Mouse (Mus musculus) kidney, embryonic 16.5 days (tissue): ENCODE measurements at regions not wholly inside any gene's neighbourhood (a gene's known extent, or its start where the extent isn't known, plus 50 kb on each side); places are given as distances from the start of the nearest gene placed in this dataset.

Experiments used
- ATAC-seq: fragments of 200-750 bp; cut with Nextera tagmentation; 2 replicates; pipeline ENCODE4 v1.8.0; 2017; ENCODE audit warnings: moderate TSS enrichment; ENCODE audit not compliant: low FRiP score, low TSS enrichment
- H3K27ac ChIP-seq: fragments of 300-500 bp; sonication (generic); 2 replicates; pipeline ENCODE4 v1.5.1; 2014; ENCODE audit warnings: low read length
- H3K27me3 ChIP-seq: fragments of 300-500 bp; sonication (generic); 2 replicates; pipeline ENCODE4 v1.6.1; 2014; ENCODE audit warnings: low read length, control low read depth, mixed read lengths; ENCODE audit not compliant: insufficient read depth
- H3K36me3 ChIP-seq: fragments of 300-500 bp; sonication (generic); 2 replicates; pipeline ENCODE4 v1.6.1; 2014; ENCODE audit warnings: low read length, control low read depth, mixed read lengths; ENCODE audit not compliant: insufficient read depth
- H3K4me1 ChIP-seq: fragments of 300-500 bp; sonication (generic); 2 replicates; pipeline ENCODE4 v1.6.1; 2014; ENCODE audit warnings: low read length, control low read depth, mixed read lengths; ENCODE audit not compliant: insufficient read depth
- H3K4me2 ChIP-seq: fragments of 300-500 bp; sonication (generic); replicated peaks from 2 replicates; pipeline ENCODE4 v1.6.1; 2014; ENCODE audit warnings: low read depth, low read length
- H3K4me3 ChIP-seq: fragments of 300-500 bp; sonication (generic); 2 replicates; pipeline ENCODE4 v1.5.1; 2014; ENCODE audit warnings: mild to moderate bottlenecking, low read length
- H3K9ac ChIP-seq: fragments of 300-500 bp; sonication (generic); replicated peaks from 2 replicates; pipeline ENCODE4 v1.6.1; 2014; ENCODE audit warnings: low read length
- H3K9me3 ChIP-seq: fragments of 300-500 bp; sonication (generic); 2 replicates; pipeline ENCODE4 v1.6.1; 2016; ENCODE audit warnings: low read length, control low read depth
- WGBS: fragments of 180-500 bp; shearing (Covaris S2); extraction: QIAGEN DNeasy Blood & Tissue Kit; methylation state at CpG from one replicate; pipeline ENCODE4 v1.1.7; 2014; 5-methylcytosine and 5-hydroxymethylcytosine counted together

DNA sequence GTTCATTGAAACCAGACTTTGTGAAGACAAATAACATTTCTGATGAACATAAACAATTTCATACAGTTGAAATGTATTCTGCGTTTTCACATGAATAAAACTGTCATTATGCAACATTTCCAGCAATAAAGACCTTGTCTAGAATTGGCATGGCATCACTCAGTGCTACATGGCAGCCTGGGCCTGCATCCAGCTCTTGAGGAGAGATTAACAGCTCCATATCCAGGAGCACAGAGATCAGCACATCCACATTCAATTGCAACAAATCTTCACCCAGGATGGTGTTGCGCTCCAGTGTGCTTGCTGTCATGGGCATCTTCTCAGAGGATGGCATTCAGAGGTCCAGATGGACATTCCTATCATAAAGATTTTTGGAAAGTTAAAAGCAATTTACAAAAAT, 196.7 kb upstream of the Tmem161b start:
- no peaks in the 10 kb centered on the region for H3K36me3 ChIP-seq
- no peak overlapping the region for H3K9ac ChIP-seq
- 88% methylated on average over 2 of the region's 2 CpGs for WGBS
- H3K4me2 ChIP-seq, result no peak overlapping the region
- H3K4me1 ChIP-seq, result 0 out of 2 replicates have a peak, but pooled peaks cover 4% of the 10 kb centered on the region
- H3K4me3 ChIP-seq, result no peak overlapping the region
- H3K27ac ChIP-seq, result no peak overlapping the region
- no peak for ATAC-seq
- no peaks in the 10 kb centered on the region for H3K9me3 ChIP-seq
- H3K27me3 ChIP-seq, result no peaks in the 10 kb centered on the region

DNA sequence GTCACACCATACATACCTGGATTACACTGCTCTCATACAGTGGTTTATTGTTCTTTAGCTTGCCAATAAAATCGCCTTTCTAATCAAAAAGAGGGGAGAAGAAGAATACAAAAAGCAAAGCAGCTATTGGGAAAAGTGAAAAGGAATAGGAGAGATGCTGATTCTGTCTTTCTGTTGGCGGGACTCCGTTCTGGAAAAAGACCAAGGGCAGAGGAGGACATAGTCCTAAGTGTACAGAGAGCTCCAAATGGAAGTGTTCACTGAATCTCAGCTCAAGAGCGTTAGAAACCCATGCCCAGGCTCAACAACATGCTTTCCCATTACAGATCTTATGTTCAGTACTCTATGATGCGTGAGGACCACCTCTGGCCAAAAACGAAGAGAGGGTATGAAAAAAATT, 174.4 kb upstream of the Tmem161b start:
- 86% methylated on average over 6 of the region's 6 CpGs for WGBS

DNA sequence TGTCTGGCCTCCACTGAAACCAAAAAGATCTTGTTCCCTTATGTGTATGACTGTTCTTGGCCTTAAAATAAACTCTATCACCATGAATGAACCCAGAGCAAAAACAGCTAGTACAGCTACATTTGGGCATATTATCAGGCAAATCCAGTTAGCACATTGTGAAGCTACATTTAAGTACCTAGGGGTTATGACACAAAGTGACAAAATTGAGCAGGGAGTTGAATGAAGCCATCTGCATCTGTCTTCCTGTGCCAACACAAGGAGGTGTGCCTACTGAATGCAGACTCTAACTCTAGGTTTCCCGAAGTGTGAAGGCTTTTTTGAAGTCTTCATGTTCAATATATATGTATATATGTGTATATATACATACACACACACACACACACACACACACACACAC, 169.9 kb upstream of the Tmem161b start:
- no peak overlapping the region for H3K27ac ChIP-seq
- no peaks in the 10 kb centered on the region for H3K27me3 ChIP-seq
- no peaks in the 10 kb centered on the region for H3K36me3 ChIP-seq
- ATAC-seq, result no peak
- 72% methylated on average over 1 of the region's 1 CpGs for WGBS
- H3K4me2 ChIP-seq, result no peak overlapping the region
- no peak overlapping the region for H3K4me3 ChIP-seq
- no peaks in the 10 kb centered on the region for H3K9me3 ChIP-seq
- H3K4me1 ChIP-seq, result no peaks in the 10 kb centered on the region
- no peak overlapping the region for H3K9ac ChIP-seq

More for the DNA sequence above, 174.4 kb upstream of the Tmem161b start:
- H3K9me3 ChIP-seq, result no peaks in the 10 kb centered on the region
- H3K36me3 ChIP-seq, result no peaks in the 10 kb centered on the region
- H3K4me3 ChIP-seq, result no peak overlapping the region
- H3K4me1 ChIP-seq, result no peaks in the 10 kb centered on the region
- H3K27me3 ChIP-seq, result no peaks in the 10 kb centered on the region
- no peak overlapping the region for H3K27ac ChIP-seq
- H3K9ac ChIP-seq, result no peak overlapping the region
- no peak overlapping the region for H3K4me2 ChIP-seq
- no peak for ATAC-seq

DNA sequence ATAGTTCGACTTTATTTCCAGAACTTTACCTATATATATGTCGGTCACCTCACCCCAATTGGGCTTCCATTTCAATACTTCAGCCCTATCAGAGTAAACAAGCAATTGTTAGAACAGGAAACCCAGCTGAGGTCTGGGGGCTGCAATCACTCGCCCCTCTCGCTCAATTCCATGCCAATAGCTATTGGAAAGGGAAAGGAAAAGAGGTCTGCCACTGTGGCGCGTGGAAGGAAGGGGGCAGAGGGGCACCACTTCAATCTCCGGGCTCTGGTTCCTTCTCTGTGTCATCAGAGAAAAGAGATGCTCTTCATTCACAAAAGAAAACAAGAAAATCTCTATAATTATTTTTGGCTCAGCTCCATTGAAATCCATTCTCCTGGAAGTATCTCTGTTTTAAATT, 167.1 kb upstream of the Tmem161b start:
- H3K27me3 ChIP-seq, result no peaks in the 10 kb centered on the region
- H3K9ac ChIP-seq, result no peak overlapping the region
- H3K4me3 ChIP-seq, result no peak overlapping the region
- 68% methylated on average over 7 of the region's 7 CpGs for WGBS
- peaks cover 11% of the 10 kb centered on the region for H3K4me1 ChIP-seq
- H3K27ac ChIP-seq, result no peak overlapping the region
- H3K9me3 ChIP-seq, result no peaks in the 10 kb centered on the region
- no peak overlapping the region for H3K4me2 ChIP-seq
- ATAC-seq, result no peak
- no peaks in the 10 kb centered on the region for H3K36me3 ChIP-seq

DNA sequence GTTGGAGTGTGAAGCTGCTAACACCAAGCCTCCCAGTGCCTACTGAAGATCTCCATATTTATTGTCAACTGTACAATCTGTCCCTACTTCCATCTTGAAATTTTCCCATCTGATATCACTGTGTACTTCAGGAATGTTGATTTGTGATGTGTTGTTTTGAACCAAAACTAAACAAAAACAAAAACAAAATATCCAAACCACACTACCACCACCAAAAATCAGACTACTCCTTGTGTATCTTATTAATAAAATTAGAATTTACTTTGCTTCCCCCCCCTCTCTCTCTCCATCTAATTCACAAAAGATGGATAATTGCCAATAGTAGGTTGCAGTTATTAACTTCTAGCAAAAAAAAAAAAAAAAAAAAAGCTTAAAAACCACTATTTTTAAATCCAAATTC, 166.5 kb upstream of the Tmem161b start:
- Histone ChIP-seq H3K36me3 (no peaks in the 10 kb centered on the region), H3K9me3 (no peaks in the 10 kb centered on the region), H3K27ac (no peak overlapping the region), H3K27me3 (no peaks in the 10 kb centered on the region), H3K9ac (no peak overlapping the region), H3K4me2 (no peak overlapping the region), H3K4me3 (no peak overlapping the region), H3K4me1 (peaks cover 14% of the 10 kb centered on the region)
- no peak for ATAC-seq

DNA sequence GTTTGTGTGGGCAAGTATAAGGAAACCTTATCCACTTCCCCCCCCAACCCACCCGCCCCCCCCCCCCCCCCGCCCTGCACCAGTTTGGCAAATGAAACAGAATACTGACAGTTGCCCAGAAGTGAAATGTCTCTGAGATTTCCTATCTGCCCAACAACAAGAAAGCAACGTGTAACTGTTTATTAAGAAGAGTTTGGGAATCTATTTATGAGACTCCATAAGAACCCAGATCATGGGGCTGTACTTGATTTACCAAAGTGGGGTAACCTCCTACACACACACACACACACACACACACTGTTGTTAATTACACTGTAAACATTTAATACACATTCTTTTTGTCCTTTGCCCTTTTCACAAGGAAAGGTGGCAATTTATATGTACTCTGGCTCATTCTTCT, 165.6 kb upstream of the Tmem161b start:
- no peak overlapping the region for H3K4me2 ChIP-seq
- H3K27ac ChIP-seq, result no peak overlapping the region
- peaks cover 14% of the 10 kb centered on the region for H3K4me1 ChIP-seq
- no peaks in the 10 kb centered on the region for H3K27me3 ChIP-seq
- H3K36me3 ChIP-seq, result no peaks in the 10 kb centered on the region
- WGBS, result 43% methylated on average over 3 of the region's 3 CpGs
- no peaks in the 10 kb centered on the region for H3K9me3 ChIP-seq
- no peak for ATAC-seq
- H3K4me3 ChIP-seq, result no peak overlapping the region
- H3K9ac ChIP-seq, result no peak overlapping the region

DNA sequence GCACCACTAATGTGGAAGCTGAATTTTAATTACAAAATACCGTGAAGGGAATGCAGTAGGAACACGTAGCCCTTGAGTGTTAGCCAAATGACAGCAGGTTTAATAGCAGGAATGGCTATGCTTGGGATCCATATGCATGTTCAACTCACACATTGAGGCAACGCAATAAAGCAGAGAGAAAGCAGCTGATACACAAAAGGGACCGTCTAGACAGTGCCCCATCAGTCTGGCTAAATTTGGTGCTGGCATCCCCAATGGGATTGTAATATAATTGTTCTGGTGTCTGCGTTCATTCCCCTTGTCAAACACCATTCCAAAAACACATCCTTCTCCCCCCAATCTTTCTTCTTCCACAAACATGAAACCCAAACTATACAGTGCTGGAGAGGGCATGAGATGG, 165.1 kb upstream of the Tmem161b start:
- no peak overlapping the region for H3K4me2 ChIP-seq
- no peak overlapping the region for H3K9ac ChIP-seq
- no peak overlapping the region for H3K4me3 ChIP-seq
- no peaks in the 10 kb centered on the region for H3K36me3 ChIP-seq
- ATAC-seq, result peak; percentile 27; the same call in 1 of the 2 replicates
- no peak overlapping the region for H3K27ac ChIP-seq
- peaks cover 16% of the 10 kb centered on the region for H3K4me1 ChIP-seq
- no peaks in the 10 kb centered on the region for H3K9me3 ChIP-seq
- 63% methylated on average over 5 of the region's 5 CpGs for WGBS
- H3K27me3 ChIP-seq, result no peaks in the 10 kb centered on the region

DNA sequence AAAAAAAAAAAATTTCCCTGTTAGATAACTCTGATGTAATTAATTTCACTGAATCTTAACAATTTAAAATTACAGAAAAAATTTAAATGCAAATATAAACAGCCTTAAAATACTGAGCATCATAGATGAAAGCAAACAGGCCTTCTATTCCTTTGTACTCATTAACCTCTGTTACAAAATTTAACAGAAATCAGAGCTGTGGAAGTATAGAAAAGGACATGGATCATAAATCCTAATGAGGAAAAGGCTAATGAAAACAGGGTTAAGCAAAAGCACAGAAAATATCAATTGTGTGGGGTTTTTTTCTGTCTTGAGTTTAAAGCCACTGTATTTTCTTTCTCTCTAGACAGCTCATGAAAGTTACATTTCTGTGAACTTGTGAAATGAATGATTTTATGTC, 164.6 kb upstream of the Tmem161b start:
- H3K9ac ChIP-seq, result no peak overlapping the region
- H3K4me3 ChIP-seq, result no peak overlapping the region
- H3K27me3 ChIP-seq, result no peaks in the 10 kb centered on the region
- ATAC-seq, result peak; percentile 56; the same call in 1 of the 2 replicates
- H3K9me3 ChIP-seq, result no peaks in the 10 kb centered on the region
- no peak overlapping the region for H3K27ac ChIP-seq
- H3K4me2 ChIP-seq, result no peak overlapping the region
- peaks cover 17% of the 10 kb centered on the region for H3K4me1 ChIP-seq
- no peaks in the 10 kb centered on the region for H3K36me3 ChIP-seq

DNA sequence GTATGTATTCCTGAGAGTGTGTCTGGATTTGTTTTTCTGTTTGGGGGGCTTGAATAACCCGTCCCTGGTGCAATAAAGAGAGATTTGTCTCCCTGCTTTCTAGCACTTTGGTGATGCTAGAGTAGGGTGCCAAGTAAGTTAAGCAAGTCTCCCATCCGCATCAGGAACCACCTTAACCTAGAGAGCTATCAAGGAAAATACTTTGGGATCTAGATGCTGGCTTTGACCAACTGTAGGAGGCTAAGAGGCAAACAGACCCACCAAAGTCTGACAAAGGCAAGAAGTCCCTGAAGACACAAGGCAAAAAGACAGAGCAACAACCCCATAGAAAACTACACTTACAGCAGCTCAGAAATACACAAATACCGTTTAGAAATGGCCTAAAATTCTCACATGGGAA, 163.8 kb upstream of the Tmem161b start:
- no peaks in the 10 kb centered on the region for H3K27me3 ChIP-seq
- peaks cover 17% of the 10 kb centered on the region for H3K4me1 ChIP-seq
- ATAC-seq, result no peak
- H3K27ac ChIP-seq, result peak overlapping the region; percentile 47; the same call in 1 of the 2 replicates
- WGBS, result 69% methylated on average over 3 of the region's 3 CpGs
- H3K9me3 ChIP-seq, result no peaks in the 10 kb centered on the region
- no peak overlapping the region for H3K9ac ChIP-seq
- H3K4me2 ChIP-seq, result no peak overlapping the region
- no peaks in the 10 kb centered on the region for H3K36me3 ChIP-seq
- H3K4me3 ChIP-seq, result no peak overlapping the region

DNA sequence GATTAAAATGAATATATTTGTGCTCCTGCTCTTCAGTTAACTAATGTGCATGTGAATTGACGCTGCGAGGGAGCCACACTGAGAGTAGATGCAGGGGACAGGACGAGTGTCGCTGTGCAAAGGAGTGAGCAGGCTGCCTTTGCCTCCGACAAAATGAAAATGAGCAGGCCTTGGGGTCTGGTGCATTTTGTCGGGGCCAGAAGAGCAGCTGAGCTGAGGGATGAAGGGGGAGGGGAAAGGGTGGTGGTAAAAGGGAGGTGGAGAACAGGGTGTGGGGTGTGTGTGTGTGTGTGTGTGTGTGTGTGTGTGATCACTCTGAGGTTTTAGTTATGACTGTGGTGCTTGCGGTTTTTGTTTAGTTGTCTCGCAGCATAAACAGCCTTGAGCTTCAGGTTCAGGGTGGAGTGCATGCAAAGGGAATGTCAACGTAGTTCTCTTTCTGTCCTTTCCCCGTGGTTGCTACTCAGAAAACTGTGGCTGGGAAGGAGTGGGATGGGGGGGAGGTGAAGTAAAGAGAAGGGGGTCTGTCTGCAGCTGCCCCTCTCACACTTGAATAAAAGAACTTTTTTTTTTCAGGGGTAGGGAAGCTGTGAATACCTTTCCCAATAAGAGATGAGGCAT, 163.0 kb upstream of the Tmem161b start:
- Histone ChIP-seq H3K27me3 (no peaks in the 10 kb centered on the region), H3K4me2 (peak overlapping the region; percentile 33), H3K27ac (peak overlapping the region; percentile 59), H3K36me3 (no peaks in the 10 kb centered on the region), H3K4me1 (peaks cover 17% of the 10 kb centered on the region), H3K4me3 (no peak overlapping the region), H3K9me3 (no peaks in the 10 kb centered on the region), H3K9ac (peak overlapping the region; percentile 48; the same call in 1 of the 2 replicates)
- 15% methylated on average over 10 of the region's 10 CpGs for WGBS
- peak; percentile 22; the same call in 1 of the 2 replicates for ATAC-seq
